Mouse (Mus musculus) MEL (cell line): ENCODE data around the gene Heg1.

Experiments
- CTCF ChIP-seq, 3 experiments: IDR thresholded peaks in 2 of 3; conservative IDR thresholded peaks in 1 of 3; 2 replicates each; pipeline ENCODE4 v1.5.1; 2011 to 2012; ENCODE audit warnings: low read length in 3 of 3, low read depth in 2 of 3, mild to moderate bottlenecking in 2 of 3, improper control_type of control experiment in 1 of 3, inconsistent platforms in 1 of 3, mixed read lengths in 1 of 3, moderate library complexity in 1 of 3; ENCODE audit not compliant: control insufficient read depth in 1 of 3, insufficient read depth in 1 of 3, poor library complexity in 1 of 3, severe bottlenecking in 1 of 3
- MYC ChIP-seq: IDR thresholded peaks from 2 replicates; pipeline ENCODE4 v1.6.1; 2011; ENCODE audit warnings: low read depth, mild to moderate bottlenecking, low read length, improper control_type of control experiment, moderate library complexity
- TCF12 ChIP-seq: IDR thresholded peaks from 2 replicates; pipeline ENCODE4 v1.6.1; 2014; ENCODE audit warnings: low read depth, mild to moderate bottlenecking, inconsistent platforms, low read length, improper control_type of control experiment, moderate library complexity

DNA sequence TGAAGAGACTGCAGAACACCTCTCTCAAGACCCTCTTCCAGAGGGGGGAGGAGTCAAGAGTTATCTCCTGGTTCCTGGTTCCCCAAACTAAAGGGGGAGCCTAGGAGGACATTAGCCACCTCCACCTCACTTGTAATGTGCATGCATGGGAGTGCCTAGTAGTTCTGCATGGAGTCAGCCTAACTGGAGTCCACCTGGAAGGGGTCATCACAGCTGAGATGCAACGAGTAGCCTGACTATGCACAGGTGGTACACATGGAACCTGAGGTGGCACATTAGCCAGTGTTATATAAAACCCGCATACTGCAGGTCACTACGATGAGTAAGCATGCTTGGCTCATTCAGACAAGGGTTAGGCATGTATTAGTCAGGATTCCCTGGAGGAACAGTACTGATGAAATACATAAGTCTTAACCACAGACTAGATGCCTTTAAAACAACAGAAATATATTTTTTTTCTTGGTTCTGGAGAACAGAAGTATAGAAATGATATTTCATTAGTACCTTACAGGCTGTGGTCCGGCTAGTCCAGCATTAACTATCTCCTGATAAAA, 17.1 kb upstream of the Heg1 start:
- TF ChIP-seq CTCF (IDR thresholded peaks at IDR 0.05 in 2 of 3, conservative IDR thresholded peaks at IDR 0.05 in 1 of 3; ENCODE audit: control insufficient read depth in 1 of 3, insufficient read depth in 1 of 3, low read depth in 2 of 3, low read length in 3 of 3, poor library complexity in 1 of 3, severe bottlenecking in 1 of 3) = no peak
- TF ChIP-seq MYC = no peak
- TF ChIP-seq TCF12 = no peak
